Mouse (Mus musculus): Measurements from ENCODE around the gene Madd. TPM values are rescaled to one million over a fixed set of nuclear protein-coding genes. Genes with fewer than 3 reads are reported as not detected.

Gene Madd
- 10.2 and 12.2 TPM in 2 replicates for polyA plus RNA-seq (2015; fragmentation: Nextera tagmentation; extraction: Ambion mirVana)

GRCm38 (mm10) chr2:91183711-91184405 lies at the start of gene Madd:
Madd (minus strand) TSS chr2:91183837.
- 62% methylated on average over 15 of the region's 15 CpGs for WGBS

GRCm38 (mm10) chr2:91229735-91230134 lies 46.1 kb upstream of the Madd start:
- Histone ChIP-seq H3K4me2 (no peak overlapping the region), H3K9me3 (no peaks in the 10 kb centered on the region), H3K4me3 (no peak overlapping the region), H3K27ac (no peak overlapping the region), H3K9ac (no peak overlapping the region), H3K27me3 (no peaks in the 10 kb centered on the region), H3K4me1 (no peaks in the 10 kb centered on the region), H3K36me3 (peaks cover 15% of the 10 kb centered on the region)
- WGBS = 58% methylated on average over 2 of the region's 2 CpGs
- ATAC-seq (ENCODE audit: insufficient number of reproducible peaks, low FRiP score, low TSS enrichment, low read depth) = no peak

More at GRCm38 (mm10) chr2:91183711-91184405, at the start of gene Madd:
- Histone ChIP-seq H3K9me3 (no peaks in the 10 kb centered on the region), H3K27me3 (no peaks in the 10 kb centered on the region), H3K36me3 (no peaks in the 10 kb centered on the region), H3K27ac (peak within 1 kb of the TSS; percentile 82), H3K9ac (peak within 1 kb of the TSS; percentile 62), H3K4me2 (peak within 1 kb of the TSS; percentile 71), H3K4me1 (peaks cover 15% of the 10 kb centered on the region), H3K4me3 (peak within 1 kb of the TSS; percentile 82)
- no peak for ATAC-seq (ENCODE audit: insufficient number of reproducible peaks, low FRiP score, low TSS enrichment, low read depth)

GRCm38 (mm10) chr2:91223614-91224013 lies 40.0 kb upstream of the Madd start:
- ATAC-seq (ENCODE audit: insufficient number of reproducible peaks, low FRiP score, low TSS enrichment, low read depth) = no peak
- no peak overlapping the region for H3K4me3 ChIP-seq
- no peaks in the 10 kb centered on the region for H3K4me1 ChIP-seq
- no peak overlapping the region for H3K27ac ChIP-seq
- no peaks in the 10 kb centered on the region for H3K27me3 ChIP-seq
- no peak overlapping the region for H3K4me2 ChIP-seq
- 83% methylated on average over 2 of the region's 2 CpGs for WGBS
- H3K9me3 ChIP-seq = no peaks in the 10 kb centered on the region
- H3K36me3 ChIP-seq = peaks cover 5% of the 10 kb centered on the region; the same call in 1 of the 2 replicates
- H3K9ac ChIP-seq = no peak overlapping the region

- H3K36me3 ChIP-seq = peaks cover 25% of the 10 kb centered on the region
- WGBS = 92% methylated on average over 3 of the region's 3 CpGs
- no peak overlapping the region for H3K27ac ChIP-seq
- no peak for ATAC-seq (ENCODE audit: insufficient number of reproducible peaks, low FRiP score, low TSS enrichment, low read depth)
- no peaks in the 10 kb centered on the region for H3K27me3 ChIP-seq
- H3K4me2 ChIP-seq = no peak overlapping the region
- H3K9ac ChIP-seq = no peak overlapping the region
- no peaks in the 10 kb centered on the region for H3K4me1 ChIP-seq
- no peaks in the 10 kb centered on the region for H3K9me3 ChIP-seq
- H3K4me3 ChIP-seq = no peak overlapping the region
Observed at GRCm38 (mm10) chr2:91220501-91220900, 36.9 kb upstream of the Madd start.

- Histone ChIP-seq H3K4me3 (no peak overlapping the region), H3K9ac (no peak overlapping the region), H3K9me3 (no peaks in the 10 kb centered on the region), H3K36me3 (peaks cover 54% of the 10 kb centered on the region), H3K4me1 (no peaks in the 10 kb centered on the region), H3K4me2 (no peak overlapping the region), H3K27me3 (no peaks in the 10 kb centered on the region), H3K27ac (no peak overlapping the region)
- ATAC-seq (ENCODE audit: insufficient number of reproducible peaks, low FRiP score, low TSS enrichment, low read depth) = no peak
- WGBS = 59% methylated on average over 4 of the region's 4 CpGs
Observed at GRCm38 (mm10) chr2:91217032-91217431, 33.4 kb upstream of the Madd start.

- Histone ChIP-seq H3K9ac (no peak overlapping the region), H3K4me1 (no peaks in the 10 kb centered on the region), H3K4me3 (no peak overlapping the region), H3K9me3 (no peaks in the 10 kb centered on the region), H3K4me2 (no peak overlapping the region), H3K27me3 (no peaks in the 10 kb centered on the region), H3K27ac (no peak overlapping the region), H3K36me3 (peaks cover 84% of the 10 kb centered on the region)
- no peak for ATAC-seq (ENCODE audit: insufficient number of reproducible peaks, low FRiP score, low TSS enrichment, low read depth)
Observed at GRCm38 (mm10) chr2:91213311-91213710, 29.7 kb upstream of the Madd start.

GRCm38 (mm10) chr2:91206254-91206775 lies 22.7 kb upstream of the Madd start:
- WGBS = 93% methylated on average over 9 of the region's 9 CpGs
- H3K27me3 ChIP-seq = no peaks in the 10 kb centered on the region
- H3K36me3 ChIP-seq = peaks cover 60% of the 10 kb centered on the region
- H3K4me1 ChIP-seq = peaks cover 16% of the 10 kb centered on the region
- H3K27ac ChIP-seq = no peak overlapping the region
- no peak overlapping the region for H3K4me2 ChIP-seq
- H3K9me3 ChIP-seq = no peaks in the 10 kb centered on the region
- no peak overlapping the region for H3K9ac ChIP-seq
- H3K4me3 ChIP-seq = no peak overlapping the region
- ATAC-seq (ENCODE audit: insufficient number of reproducible peaks, low FRiP score, low TSS enrichment, low read depth) = no peak

GRCm38 (mm10) chr2:91202972-91203656 lies 19.5 kb upstream of the Madd start:
- no peak; the same call in 1 of the 2 replicates for ATAC-seq (ENCODE audit: insufficient number of reproducible peaks, low FRiP score, low TSS enrichment, low read depth)
- H3K9me3 ChIP-seq = no peaks in the 10 kb centered on the region
- peak overlapping the region; percentile 63 for H3K4me2 ChIP-seq

GRCm38 (mm10) chr2:91202222-91202971 lies 18.8 kb upstream of the Madd start, which contains the start of the genes Nr1h3 and Acp2:
Nr1h3 (minus strand) TSS chr2:91202834.
Acp2 (plus strand) TSS chr2:91202885.
- H3K36me3 ChIP-seq = peaks cover 23% of the 10 kb centered on the region
- peak within 1 kb of the TSS; percentile 75 for H3K4me3 ChIP-seq
- peak within 1 kb of the TSS; percentile 76 for H3K9ac ChIP-seq
- peak; percentile 93 for ATAC-seq (ENCODE audit: insufficient number of reproducible peaks, low FRiP score, low TSS enrichment, low read depth)
- H3K27ac ChIP-seq = peak within 1 kb of the TSS; percentile 91
- peaks cover 16% of the 10 kb centered on the region for H3K4me1 ChIP-seq
- H3K27me3 ChIP-seq = no peaks in the 10 kb centered on the region
- 2% methylated on average over 28 of the region's 28 CpGs for WGBS
- H3K9me3 ChIP-seq = no peaks in the 10 kb centered on the region
- H3K4me2 ChIP-seq = peak within 1 kb of the TSS; percentile 63

More at GRCm38 (mm10) chr2:91202972-91203656, 19.5 kb upstream of the Madd start:
- Histone ChIP-seq H3K9ac (peak overlapping the region; percentile 76), H3K4me1 (peaks cover 16% of the 10 kb centered on the region), H3K4me3 (peak overlapping the region; percentile 75), H3K27ac (peak overlapping the region; percentile 91), H3K27me3 (no peaks in the 10 kb centered on the region), H3K36me3 (peaks cover 30% of the 10 kb centered on the region)
- 9% methylated on average over 20 of the region's 20 CpGs for WGBS

GRCm38 (mm10) chr2:91198888-91199287 lies 15.3 kb upstream of the Madd start:
- Histone ChIP-seq H3K4me2 (no peak overlapping the region), H3K4me3 (no peak overlapping the region), H3K36me3 (no peaks in the 10 kb centered on the region), H3K9me3 (no peaks in the 10 kb centered on the region), H3K27me3 (no peaks in the 10 kb centered on the region), H3K9ac (no peak overlapping the region), H3K27ac (no peak overlapping the region), H3K4me1 (peaks cover 23% of the 10 kb centered on the region)
- no peak for ATAC-seq (ENCODE audit: insufficient number of reproducible peaks, low FRiP score, low TSS enrichment, low read depth)
- 84% methylated on average over 3 of the region's 3 CpGs for WGBS

GRCm38 (mm10) chr2:91196577-91197001 lies 13.0 kb upstream of the Madd start:
- Histone ChIP-seq H3K4me1 (peaks cover 12% of the 10 kb centered on the region), H3K9ac (no peak overlapping the region), H3K4me2 (no peak overlapping the region), H3K36me3 (no peaks in the 10 kb centered on the region), H3K9me3 (no peaks in the 10 kb centered on the region), H3K27ac (no peak overlapping the region), H3K4me3 (no peak overlapping the region), H3K27me3 (no peaks in the 10 kb centered on the region)
- WGBS = 68% methylated on average over 3 of the region's 3 CpGs
- no peak for ATAC-seq (ENCODE audit: insufficient number of reproducible peaks, low FRiP score, low TSS enrichment, low read depth)
